Mouse (Mus musculus) ES-E14 (cell line): Measurements from ENCODE around the gene Clec4e. TPM values are rescaled to one million over a fixed set of nuclear protein-coding genes. Genes with fewer than 3 reads are reported as not detected.
"Not testable (repeated sequence)": the region's sequence is repeated elsewhere in the genome, so short reads cannot be mapped to it uniquely, and the experiment has no call there.

ENCODE experiments used
- DNase-seq: peaks from one replicate; pipeline ENCODE4 v3.0.0-alpha.2; 2013; ENCODE audit warnings: low read depth, low spot score
- H3K27ac ChIP-seq: 2 replicates; pipeline ENCODE4 v1.5.1; 2012; ENCODE audit warnings: low read depth, mild to moderate bottlenecking, low read length, moderate library complexity, mixed read lengths; ENCODE audit not compliant: poor library complexity, insufficient read depth, severe bottlenecking
- H3K36me3 ChIP-seq: 2 replicates; pipeline ENCODE4 v1.6.1; 2012; ENCODE audit warnings: mild to moderate bottlenecking, low read length, moderate library complexity, mixed read lengths; ENCODE audit not compliant: control insufficient read depth, poor library complexity, insufficient read depth, severe bottlenecking
- H3K4me1 ChIP-seq, 2 experiments: fragments of 150-350 bp in 1 of 2; sonication (generic) in 1 of 2; 2 replicates each; pipeline ENCODE4 v1.6.1; 2012; ENCODE audit warnings: low read length in 2 of 2, mild to moderate bottlenecking in 1 of 2, mixed read lengths in 1 of 2; ENCODE audit not compliant: control insufficient read depth in 2 of 2, insufficient read depth in 2 of 2, poor library complexity in 1 of 2
- H3K4me3 ChIP-seq, 2 experiments: fragments of 150-350 bp in 1 of 2; sonication (generic) in 1 of 2; 2 replicates each; pipeline ENCODE4 v1.5.1; 2012; ENCODE audit warnings: low read length in 2 of 2, low read depth in 1 of 2, mild to moderate bottlenecking in 1 of 2, mixed read lengths in 1 of 2; ENCODE audit not compliant: insufficient read depth in 1 of 2, poor library complexity in 1 of 2, severe bottlenecking in 1 of 2
- H3K9ac ChIP-seq: 2 replicates; pipeline ENCODE4 v1.6.1; 2012; ENCODE audit warnings: low read depth, mild to moderate bottlenecking, low read length, mixed read lengths; ENCODE audit not compliant: poor library complexity, insufficient read depth, severe bottlenecking
- H3K9me3 ChIP-seq: fragments of 150-350 bp; sonication (generic); 2 replicates; pipeline ENCODE4 v1.6.1; 2012; ENCODE audit warnings: low read depth, mild to moderate bottlenecking, low read length; ENCODE audit not compliant: control insufficient read depth, insufficient read depth
- CHD2 ChIP-seq: IDR thresholded peaks from 2 replicates; pipeline ENCODE4 v1.6.1; 2014; ENCODE audit warnings: mild to moderate bottlenecking, low read depth, low read length, inconsistent platforms
- HCFC1 ChIP-seq: IDR thresholded peaks from 2 replicates; pipeline ENCODE4 v1.6.1; 2012; ENCODE audit warnings: low read length, inconsistent platforms, borderline replicate concordance; ENCODE audit not compliant: insufficient read depth
- MAFK ChIP-seq: IDR thresholded peaks from 2 replicates; pipeline ENCODE4 v1.6.1; 2014; ENCODE audit warnings: mild to moderate bottlenecking, low read depth, low read length, inconsistent platforms; ENCODE audit not compliant: insufficient read depth
- ZC3H11A ChIP-seq: IDR thresholded peaks from 2 replicates; pipeline ENCODE4 v1.6.1; 2012; ENCODE audit warnings: low read depth, mild to moderate bottlenecking, inconsistent platforms, low read length, borderline replicate concordance
- ZNF384 ChIP-seq: IDR thresholded peaks from 2 replicates; pipeline ENCODE4 v1.6.1; 2012; ENCODE audit warnings: low read depth, low read length, inconsistent platforms
- in situ Hi-C, 2 experiments: fragments of 600-800 bp; cut with MboI; formaldehyde crosslinking; loops; one replicate each; pipeline ENCODE4 v1.15.1; 2025; ENCODE audit warnings: low sequenced_read_pairs in 2 of 2, inconsistent platforms in 1 of 2; ENCODE audit not compliant: unreplicated experiment in 2 of 2
- total RNA-seq: library from RNA; depleted of rRNA; stranded (reverse); fragments of 300-350 nt; gene quantifications from 2 replicates; pipeline ENCODE4 v1.2.3, GENCODE M21; 2012

Gene Clec4e
- total RNA-seq, 1 experiment = not detected

DNA sequence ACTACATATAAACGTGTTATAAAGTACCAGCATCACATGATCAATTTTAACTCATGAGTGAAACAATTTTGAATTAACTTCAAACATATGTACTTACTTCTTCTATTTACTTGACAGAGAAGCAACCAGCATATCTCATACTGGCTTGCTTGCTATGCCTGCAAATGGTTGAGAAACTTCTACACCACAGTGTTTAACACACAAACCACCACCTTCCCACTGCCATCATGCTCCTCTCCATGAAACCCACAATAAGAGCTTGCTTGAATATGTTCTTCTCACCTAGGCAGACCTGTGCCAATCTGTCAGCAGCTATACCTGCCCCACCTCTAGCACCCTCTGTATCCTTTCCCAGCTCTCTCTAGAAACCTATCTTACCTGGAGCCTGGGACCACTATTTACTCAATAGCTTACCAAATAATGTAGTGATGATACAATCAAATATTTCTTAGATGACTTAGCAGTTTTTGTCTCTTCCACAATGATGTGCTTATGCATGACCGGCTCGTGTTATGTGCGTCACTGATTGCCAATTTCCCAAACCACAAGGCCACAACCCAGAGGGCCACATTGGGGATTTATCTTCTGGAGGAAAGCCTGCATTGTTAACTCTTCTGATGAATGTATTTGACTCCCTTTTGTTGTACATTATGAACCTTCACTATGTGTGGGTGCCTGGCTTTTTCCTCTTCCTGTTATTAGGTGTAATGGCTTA, 29.6 kb downstream of the Clec4e start:
- Histone ChIP-seq H3K36me3 (no peaks in the 10 kb centered on the region), H3K9ac (no peak overlapping the region), H3K4me3 (no peak overlapping the region), H3K9me3 (no peaks in the 10 kb centered on the region), H3K4me1 (no peaks in the 10 kb centered on the region), H3K27ac (no peak overlapping the region)
- in situ Hi-C loops = no loop called here
- TF ChIP-seq ZC3H11A (no peak), CHD2 (no peak), MAFK (no peak), HCFC1 (no peak), ZNF384 (no peak)
- no peak for DNase-seq

DNA sequence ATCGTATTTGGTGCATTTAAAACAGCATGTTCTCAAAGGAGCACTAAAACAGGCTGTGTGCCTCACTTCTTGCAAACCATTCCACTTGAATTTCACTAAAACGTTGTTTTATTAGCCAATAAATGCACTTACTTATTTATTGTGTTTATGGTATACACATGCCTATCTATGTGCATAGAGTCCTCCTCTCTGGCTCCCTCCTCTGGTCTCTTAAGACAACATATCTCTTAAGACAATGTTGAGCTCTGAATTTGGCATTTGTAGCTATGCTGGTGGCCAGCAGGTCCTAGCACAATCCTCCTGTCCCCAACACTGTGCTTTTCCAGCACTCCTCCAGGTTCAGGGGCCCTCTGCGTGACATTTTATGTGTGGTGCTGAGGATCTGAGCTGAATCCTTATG, 30.7 kb downstream of the Clec4e start:
- H3K4me3 ChIP-seq = no peak overlapping the region
- H3K27ac ChIP-seq = no peak overlapping the region
- in situ Hi-C loops = no loop called here
- no peaks in the 10 kb centered on the region for H3K4me1 ChIP-seq
- H3K36me3 ChIP-seq = no peaks in the 10 kb centered on the region
- no peaks in the 10 kb centered on the region for H3K9me3 ChIP-seq
- TF ChIP-seq ZC3H11A = no peak
- no peak for TF ChIP-seq MAFK
- TF ChIP-seq HCFC1 = no peak
- no peak for TF ChIP-seq CHD2
- no peak for TF ChIP-seq ZNF384
- no peak overlapping the region for H3K9ac ChIP-seq
- DNase-seq = no peak

DNA sequence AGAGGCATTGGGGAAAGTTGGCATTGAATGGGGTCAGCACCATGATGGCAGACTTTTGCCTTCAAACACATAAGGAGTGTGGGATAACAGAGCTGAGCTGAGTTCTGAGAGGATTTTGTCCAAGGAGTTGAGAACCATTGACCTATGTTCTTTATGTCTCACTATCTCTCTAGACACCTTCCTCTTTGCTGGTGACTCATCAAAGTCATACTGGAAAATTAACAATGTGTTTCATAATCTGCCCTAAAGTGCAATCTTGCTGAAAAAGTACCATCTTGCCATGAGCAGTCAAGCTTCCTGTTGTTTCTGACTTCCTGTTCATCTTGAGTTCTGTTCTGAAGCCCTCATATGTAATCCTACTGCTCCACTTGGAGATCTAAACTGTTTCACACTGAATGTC, 36.9 kb downstream of the Clec4e start:
- in situ Hi-C loops = no loop called here

DNA sequence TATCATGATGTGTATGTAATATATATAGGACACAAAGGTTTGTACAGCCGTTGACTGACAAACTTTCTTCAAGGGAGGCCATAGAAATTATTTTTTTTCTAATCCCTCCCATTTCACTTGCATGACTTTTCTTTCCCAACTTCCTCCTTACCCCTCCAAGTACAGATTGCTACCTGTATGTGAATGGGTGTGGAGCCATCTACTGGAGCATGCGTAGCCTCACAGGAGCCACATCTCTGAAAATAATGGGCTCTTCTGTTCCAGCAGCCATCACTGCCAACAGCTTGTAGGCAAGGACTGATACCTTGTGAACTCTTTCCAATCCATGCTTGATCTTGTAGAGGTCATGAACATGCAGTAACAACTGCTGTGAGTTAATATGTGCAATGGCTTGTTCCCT, 40.8 kb downstream of the Clec4e start:
- H3K9me3 ChIP-seq, H3K9ac ChIP-seq, H3K4me1 ChIP-seq, DNase-seq, H3K4me3 ChIP-seq, H3K36me3 ChIP-seq, in situ Hi-C loops, H3K27ac ChIP-seq: not testable (repeated sequence)

More for the DNA sequence above, 36.9 kb downstream of the Clec4e start:
- TF ChIP-seq ZNF384 (no peak), HCFC1 (no peak), ZC3H11A (no peak), MAFK (no peak), CHD2 (no peak)
- H3K4me3 ChIP-seq = no peak overlapping the region
- no peak for DNase-seq
- no peaks in the 10 kb centered on the region for H3K4me1 ChIP-seq
- no peaks in the 10 kb centered on the region for H3K9me3 ChIP-seq
- H3K27ac ChIP-seq = no peak overlapping the region
- H3K9ac ChIP-seq = no peak overlapping the region
- no peaks in the 10 kb centered on the region for H3K36me3 ChIP-seq

DNA sequence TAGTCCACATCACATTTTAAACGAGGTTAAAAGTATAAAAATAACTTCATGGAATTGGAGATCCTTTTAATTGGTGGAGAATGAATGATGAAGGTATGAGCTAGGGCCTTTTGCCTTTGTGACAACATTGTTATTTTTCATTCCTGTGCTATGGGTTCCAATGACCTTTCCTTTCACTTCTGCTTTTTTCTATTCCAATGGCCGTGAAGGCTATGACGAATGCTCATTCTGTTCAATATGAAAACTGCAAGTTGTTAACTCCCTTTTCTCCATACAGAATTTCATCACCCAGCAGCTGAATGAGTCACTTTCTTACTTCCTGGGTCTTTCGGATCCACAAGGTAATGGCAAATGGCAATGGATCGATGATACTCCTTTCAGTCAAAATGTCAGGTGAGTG, 45.5 kb downstream of the Clec4e start:
- H3K9ac ChIP-seq = no peak overlapping the region
- H3K4me3 ChIP-seq = no peak overlapping the region
- no peak for TF ChIP-seq CHD2
- no peak for TF ChIP-seq ZNF384
- TF ChIP-seq MAFK = no peak
- no peaks in the 10 kb centered on the region for H3K36me3 ChIP-seq
- no peaks in the 10 kb centered on the region for H3K9me3 ChIP-seq
- H3K4me1 ChIP-seq = no peaks in the 10 kb centered on the region
- in situ Hi-C loops = no loop called here
- no peak overlapping the region for H3K27ac ChIP-seq
- DNase-seq = no peak
